Mouse (Mus musculus): ENCODE measurements around the gene Tdpoz1. TPM values are rescaled to one million over a fixed set of nuclear protein-coding genes. Genes with fewer than 3 reads are reported as not detected.
"Not testable (repeated sequence)": the region's sequence is repeated elsewhere in the genome, so short reads cannot be mapped to it uniquely, and the experiment has no call there.

Gene Tdpoz1
- not detected for total RNA-seq (2021)

DNA sequence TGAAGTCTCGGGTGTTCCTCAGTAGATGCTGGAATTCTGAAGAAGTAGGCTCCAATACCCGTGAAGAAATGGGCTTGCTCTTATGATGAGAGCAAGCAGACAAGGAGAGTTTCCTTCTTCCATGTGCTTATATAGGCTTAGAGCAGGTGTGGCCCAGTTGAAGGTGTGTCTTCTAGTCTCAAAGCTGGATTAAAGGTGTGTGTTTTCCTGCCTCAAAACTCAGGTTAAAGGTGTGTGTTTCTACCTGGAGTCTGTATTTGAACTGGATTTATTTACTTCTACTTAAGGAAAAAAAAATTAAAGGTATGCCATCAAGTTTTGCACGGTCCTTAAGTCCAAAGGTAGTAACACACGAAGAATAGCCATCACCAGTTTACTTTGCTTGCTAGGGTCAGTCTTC is at the start of gene Tdpoz1:
Tdpoz1 (minus strand) TSS at position 101 of the 400 bp plus-strand sequence.
- DNase-seq; intact Hi-C loops (cut with DNase I): not testable (repeated sequence)

DNA sequence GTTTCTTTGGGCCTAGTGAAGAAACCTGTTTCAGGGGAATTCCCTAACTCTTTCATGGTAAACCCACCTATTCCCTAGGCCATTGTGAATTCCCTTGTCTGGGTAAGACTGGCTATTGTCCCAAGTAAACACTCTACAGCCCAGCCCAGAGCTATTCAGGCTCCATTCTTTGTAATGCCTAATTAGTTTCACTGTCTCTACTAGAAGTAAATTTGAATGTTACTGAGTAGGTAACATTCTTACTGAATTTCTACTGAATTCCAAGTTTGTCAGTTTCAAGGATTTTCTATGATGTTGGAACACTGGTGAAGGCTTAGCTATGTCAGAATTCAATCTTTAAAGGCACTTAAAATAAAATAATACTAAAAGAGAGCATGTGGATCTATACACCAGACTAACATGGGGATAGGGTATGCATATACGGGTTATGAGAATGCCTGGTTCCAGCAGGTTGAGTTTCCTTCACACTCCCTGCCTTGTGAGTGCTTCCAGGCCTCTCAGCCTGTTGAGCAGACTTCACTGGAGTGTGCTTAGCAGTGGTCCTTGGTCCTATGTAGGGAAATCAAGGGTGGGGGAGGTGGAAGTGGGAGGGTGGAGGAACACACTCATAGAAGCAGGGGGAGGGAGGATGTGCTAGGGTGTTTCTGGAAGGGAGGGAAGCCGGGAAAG is 33.0 kb upstream of the Tdpoz1 start:
- intact Hi-C loops (cut with DNase I); DNase-seq: not testable (repeated sequence)

DNA sequence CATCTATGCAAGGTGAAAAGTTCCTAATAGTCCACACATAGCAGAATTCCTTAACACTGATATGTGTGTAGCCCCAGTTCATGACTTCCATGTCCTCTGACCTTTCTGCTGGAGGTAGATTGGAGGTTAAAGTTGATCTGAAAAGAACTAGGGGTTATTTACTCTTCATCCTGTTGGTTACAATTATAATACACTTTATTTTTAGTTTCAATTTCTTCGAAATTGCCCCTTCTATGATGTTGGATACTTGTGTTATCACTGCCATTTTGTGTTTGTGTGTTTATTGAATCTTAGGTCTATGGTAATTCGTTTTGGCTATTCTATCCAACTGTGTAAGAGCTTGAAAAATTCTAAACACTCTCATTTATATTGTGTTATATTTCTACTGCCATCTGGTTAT is 16.9 kb upstream of the Tdpoz1 start, which contains the start of gene Gm37596:
Gm37596 (minus strand) TSS at position 101 of the 400 bp plus-strand sequence.
- DNase-seq; intact Hi-C loops (cut with DNase I): not testable (repeated sequence)

DNA sequence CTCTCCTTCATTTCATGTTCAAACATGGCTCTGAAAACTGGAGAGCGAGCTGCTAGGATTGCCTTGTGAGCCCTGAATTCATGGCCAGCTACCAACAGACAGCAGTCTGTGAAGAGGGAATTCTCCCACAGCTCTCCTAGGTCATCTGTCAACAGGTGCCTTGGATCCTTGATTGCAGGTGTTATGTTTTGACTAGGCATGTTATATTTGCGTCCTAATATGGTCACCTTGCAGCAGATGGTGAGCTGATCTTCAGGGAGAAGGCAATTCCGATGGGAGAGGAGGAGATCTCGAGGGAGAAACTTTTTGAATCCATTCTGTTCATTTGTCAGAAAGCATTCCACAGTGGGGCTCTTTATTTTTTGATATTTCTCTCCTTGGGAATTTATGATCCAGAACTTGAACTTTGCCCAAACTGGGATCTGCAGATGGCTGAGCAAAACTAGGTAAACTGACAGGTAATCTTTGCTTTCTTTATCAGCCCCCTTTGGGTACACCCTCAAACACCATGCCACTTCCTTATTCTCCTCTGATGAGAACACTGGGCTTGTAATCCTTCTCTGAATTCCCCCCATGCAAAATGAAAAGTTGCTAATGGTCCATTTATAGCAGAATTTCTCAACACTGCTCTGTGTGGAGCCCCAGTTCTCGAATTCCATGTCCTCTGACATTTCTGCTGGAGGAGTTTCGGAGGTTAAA is 5.2 kb downstream of the Tdpoz1 start:
- intact Hi-C loops (cut with DNase I): not testable (repeated sequence)

DNA sequence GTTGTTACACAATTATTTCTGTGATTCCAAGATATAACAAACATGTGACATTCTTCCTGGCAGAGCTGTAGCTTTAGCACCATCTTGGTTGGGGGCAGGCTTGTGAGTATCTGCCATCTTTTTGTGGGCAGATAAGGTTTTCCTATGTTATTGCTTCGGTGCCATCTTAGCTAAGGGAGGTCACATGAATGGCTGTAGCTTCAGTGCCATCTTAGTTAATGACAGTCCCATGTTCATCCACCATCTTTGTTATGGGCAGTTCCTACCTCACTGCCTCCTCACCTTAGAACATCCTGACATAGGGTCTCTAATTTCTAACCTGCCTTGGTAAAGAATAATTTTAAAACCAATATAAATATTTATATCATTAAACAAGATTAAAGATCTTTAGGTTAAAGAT is 21.9 kb downstream of the Tdpoz1 start:
- intact Hi-C loops (cut with DNase I): no loop called here
- no peak for DNase-seq

More for the DNA sequence above, 5.2 kb downstream of the Tdpoz1 start:
- not testable (repeated sequence) for DNase-seq

DNA sequence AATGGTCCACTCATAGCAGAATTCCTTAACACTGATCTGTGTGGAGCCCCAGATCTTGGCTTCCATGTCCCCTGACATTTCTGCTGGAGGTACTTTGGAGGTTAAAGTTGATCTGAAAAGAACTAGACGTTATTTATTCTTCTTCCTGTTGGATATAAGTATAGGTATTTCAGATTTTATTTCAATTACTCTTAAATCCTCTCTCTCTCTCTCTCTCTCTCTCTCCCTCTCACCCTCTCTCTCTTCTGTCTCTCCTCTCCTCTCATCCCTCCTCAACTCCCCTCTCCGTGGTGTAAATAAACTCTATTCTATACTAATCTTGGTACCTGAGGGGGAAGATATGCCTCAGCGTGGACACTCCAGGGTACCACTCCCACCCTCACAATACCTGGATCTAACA is 23.5 kb downstream of the Tdpoz1 start, which contains the start of gene Tdpoz2:
Tdpoz2 (minus strand) TSS at position 101 of the 400 bp plus-strand sequence.
- intact Hi-C loops (cut with DNase I): no loop called here
- no peak for DNase-seq

DNA sequence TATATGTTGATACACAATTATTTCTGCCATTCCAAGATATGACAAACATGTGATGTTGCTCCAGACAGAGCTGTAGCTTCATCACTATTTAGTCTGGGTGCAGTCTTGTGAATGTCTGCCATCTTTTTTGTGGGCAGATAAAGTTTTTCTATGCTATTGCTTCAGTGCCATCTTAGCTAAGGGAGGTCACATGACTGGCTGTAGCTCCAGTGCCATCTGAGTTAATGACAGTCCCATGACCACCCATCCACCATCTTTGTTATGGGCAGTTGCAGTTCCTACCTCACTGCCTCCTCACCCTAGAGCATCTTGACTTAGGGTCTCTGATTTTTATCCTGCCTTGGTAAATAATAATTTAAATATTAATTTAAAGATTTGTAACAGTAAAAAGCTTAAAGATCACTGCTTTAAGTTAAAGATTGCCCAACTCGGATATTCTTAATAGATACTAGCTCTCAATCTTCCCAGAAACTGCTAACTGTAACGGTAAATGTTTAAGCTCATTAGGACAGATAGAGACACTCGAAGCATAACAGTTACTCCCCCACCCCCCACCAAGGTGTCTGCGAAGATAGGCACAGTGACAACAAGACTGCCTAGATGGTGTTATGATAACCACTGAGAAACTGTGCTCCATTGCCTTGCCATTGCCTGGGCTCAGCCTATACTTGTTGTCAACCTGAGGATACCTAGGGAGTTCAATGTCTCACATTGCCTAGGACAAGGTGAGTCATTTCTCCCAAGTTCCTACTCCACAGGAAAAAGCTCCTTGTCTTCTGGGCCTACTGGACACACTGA is 45.0 kb downstream of the Tdpoz1 start:
- intact Hi-C loops (cut with DNase I); DNase-seq: not testable (repeated sequence)

Other genes starting within 250 kb of the Tdpoz1 start
- under 1 TPM; 0.05 to 0.08 TPM for gene Tchh, start 234.0 kb downstream of the Tdpoz1 start, total RNA-seq (2021)
- gene Tchhl1, start 207.6 kb downstream of the Tdpoz1 start, total RNA-seq (2021): not detected
- gene S100a11, start 155.8 kb downstream of the Tdpoz1 start, total RNA-seq (2021): 10 to 100 TPM; 75.4 to 89.0 TPM
- 100 to 1,000 TPM in 1 of 2 experiments, 10 to 100 TPM in 1; 87.6 to 103 TPM for gene S100a10, start 121.2 kb downstream of the Tdpoz1 start, total RNA-seq (2021)
- gene Tdpoz2, start 23.6 kb downstream of the Tdpoz1 start, total RNA-seq (2021): not detected
- not detected for gene Gm37596, start 16.8 kb upstream of the Tdpoz1 start, total RNA-seq (2021)
- not detected for gene Gm5773, start 96.7 kb upstream of the Tdpoz1 start, total RNA-seq (2021)
- gene Tdpoz4, start 120.1 kb upstream of the Tdpoz1 start, total RNA-seq (2021): not detected
- not detected for gene Tdpoz3, start 149.7 kb upstream of the Tdpoz1 start, total RNA-seq (2021)